8 mouse cellular contexts compared by ENCODE assay signal in genomic region chr7:41599034-41599813, GRCm38 (mm10). TPM values are rescaled to one million over a fixed set of nuclear protein-coding genes. Genes with fewer than 3 reads are reported as not detected.
DNase-seq lines count a peak whose midpoint lies in the region; ATAC-seq and TF ChIP-seq lines count a peak whose summit lies in the region.

TSS of gene 2610021A01Rik (plus strand) at chr7:41599230.

- peak; percentile 98 for ATAC-seq in kidney, embryonic 14.5 days (ENCODE audit: low FRiP score, low TSS enrichment)
- ATAC-seq in limb, embryonic 15.5 days (ENCODE audit: insufficient number of reproducible peaks, low FRiP score, low TSS enrichment, low read depth): peak; percentile 93

- H3K27me3 ChIP-seq in kidney, embryonic 14.5 days (ENCODE audit: control insufficient read depth, insufficient read depth, low read length): no peaks in the 10 kb centered on the region
- H3K27me3 ChIP-seq in limb, embryonic 15.5 days: no peaks in the 10 kb centered on the region

- peak within 1 kb of the TSS; percentile 67 for H3K9ac ChIP-seq in kidney, embryonic 14.5 days (ENCODE audit: low read depth, low read length)
- H3K9ac ChIP-seq in limb, embryonic 15.5 days: peak within 1 kb of the TSS; percentile 56

- H3K4me2 ChIP-seq in kidney, embryonic 14.5 days (replicated peaks; ENCODE audit: low read depth, low read length): peak within 1 kb of the TSS; percentile 43
- peak within 1 kb of the TSS; percentile 62 for H3K4me2 ChIP-seq in limb, embryonic 15.5 days

- peak within 1 kb of the TSS; percentile 97 for H3K4me3 ChIP-seq in bone marrow macrophage, adult 2 months (ENCODE audit: insufficient read depth, low read length)
- peak within 1 kb of the TSS; percentile 74 for H3K4me3 ChIP-seq in embryonic fibroblast, embryonic 13.5 days (ENCODE audit: insufficient read depth, low read length)
- H3K4me3 ChIP-seq in kidney, embryonic 14.5 days (ENCODE audit: low read length): peak within 1 kb of the TSS; percentile 71
- peak within 1 kb of the TSS; percentile 63 for H3K4me3 ChIP-seq in limb, embryonic 15.5 days

- peaks cover 7% of the 10 kb centered on the region for H3K4me1 ChIP-seq in bone marrow macrophage, adult 2 months (ENCODE audit: control insufficient read depth, insufficient read depth, low read length)
- no peaks in the 10 kb centered on the region for H3K4me1 ChIP-seq in embryonic fibroblast, embryonic 13.5 days (ENCODE audit: control insufficient read depth, insufficient read depth, low read length)
- no peaks in the 10 kb centered on the region for H3K4me1 ChIP-seq in kidney, embryonic 14.5 days (ENCODE audit: control insufficient read depth, insufficient read depth, low read length)
- peaks cover 5% of the 10 kb centered on the region; the same call in 1 of the 2 replicates for H3K4me1 ChIP-seq in limb, embryonic 15.5 days

- no peak for TF ChIP-seq POLR2A in bone marrow macrophage, adult 2 months (IDR thresholded peaks at IDR 0.05; ENCODE audit: borderline replicate concordance, low read depth, low read length)
- TF ChIP-seq POLR2A in embryonic fibroblast, embryonic 13.5 days (IDR thresholded peaks at IDR 0.05; ENCODE audit: low read depth, low read length): peak; percentile 76

- no peaks in the 10 kb centered on the region; the same call in 1 of the 2 replicates for H3K36me3 ChIP-seq in kidney, embryonic 14.5 days (ENCODE audit: control insufficient read depth, insufficient read depth, low read length)
- H3K36me3 ChIP-seq in limb, embryonic 15.5 days: no peaks in the 10 kb centered on the region

- under 1% methylated on average over 41 of the region's 41 CpGs for WGBS in kidney, embryonic 14.5 days
- WGBS in limb, embryonic 15.5 days: under 1% methylated on average over 41 of the region's 41 CpGs

- peak within 1 kb of the TSS; percentile 24 for H3K27ac ChIP-seq in bone marrow macrophage, adult 2 months (ENCODE audit: insufficient read depth, low read depth, low read length)
- peak within 1 kb of the TSS; percentile 6; the same call in 1 of the 2 replicates for H3K27ac ChIP-seq in embryonic fibroblast, embryonic 13.5 days (ENCODE audit: insufficient read depth, low read length)
- peak within 1 kb of the TSS; percentile 53; the same call in 1 of the 2 replicates for H3K27ac ChIP-seq in kidney, embryonic 14.5 days (ENCODE audit: low read depth, low read length)
- peak within 1 kb of the TSS; percentile 79 for H3K27ac ChIP-seq in limb, embryonic 15.5 days

- no peak for TF ChIP-seq CTCF in bone marrow macrophage, adult 2 months (IDR thresholded peaks at IDR 0.05; ENCODE audit: low read depth, low read length)
- TF ChIP-seq CTCF in embryonic fibroblast, embryonic 13.5 days (IDR thresholded peaks at IDR 0.05; ENCODE audit: borderline replicate concordance, insufficient read depth, low read length): no peak

- no peaks in the 10 kb centered on the region for H3K9me3 ChIP-seq in kidney, embryonic 14.5 days (ENCODE audit: control insufficient read depth, low read length)
- H3K9me3 ChIP-seq in limb, embryonic 15.5 days: no peaks in the 10 kb centered on the region

- peak; percentile 95 for DNase-seq in A20 (ENCODE audit: low read depth, low spot score)
- peak; percentile 92 for DNase-seq in heart, adult 9 months (ENCODE audit: low spot score in 2 of 2)
- DNase-seq in monocyte, adult 2 months (ENCODE audit: low read depth in 1 of 2, low spot score in 2 of 2): peak; percentile 62 to 85
- peak; percentile 88 to 92 for DNase-seq in spleen, postnatal 36 days (ENCODE audit: low spot score in 2 of 2)

RNA-seq across cellular contexts. Expression of gene 2610021A01Rik, which starts in this region (rescaled TPM):
- 6.7 and 9.9 TPM in 2 replicates for polyA plus RNA-seq in bone marrow macrophage, adult 2 months (2012; ENCODE audit: insufficient read depth, insufficient read length, missing spikeins)
- 11.4 and 14.3 TPM in 2 replicates for polyA plus RNA-seq in embryonic fibroblast, embryonic 13.5 days (2011; ENCODE audit: insufficient read length, low read depth, missing spikeins)
- polyA plus RNA-seq in kidney, embryonic 14.5 days (2014; fragmentation: Nextera tagmentation; extraction: Ambion mirVana): 11.2 and 17.6 TPM in 2 replicates
- polyA plus RNA-seq in limb, embryonic 15.5 days (2015; fragmentation: Nextera tagmentation; extraction: Ambion mirVana): 10.6 and 11.8 TPM in 2 replicates

Comparison
In these comparisons a context has a peak if more than half of its experiments do, and no peak if none do; other contexts are left out.
1. Peak in every context shown above with its lines: DNase-seq, ATAC-seq, H3K4me3 ChIP-seq and H3K27ac ChIP-seq.
2. H3K27ac ChIP-seq: peak in every context shown above with its lines; median percentile 79 in limb, embryonic 15.5 days; 53 in kidney, embryonic 14.5 days; 24 in bone marrow macrophage, adult 2 months; 6 in embryonic fibroblast, embryonic 13.5 days.